Mouse (Mus musculus): ENCODE measurements around the gene Ppt1.
"Not testable (repeated sequence)": the region's sequence is repeated elsewhere in the genome, so short reads cannot be mapped to it uniquely, and the experiment has no call there.

Ppt1 gene

DNA sequence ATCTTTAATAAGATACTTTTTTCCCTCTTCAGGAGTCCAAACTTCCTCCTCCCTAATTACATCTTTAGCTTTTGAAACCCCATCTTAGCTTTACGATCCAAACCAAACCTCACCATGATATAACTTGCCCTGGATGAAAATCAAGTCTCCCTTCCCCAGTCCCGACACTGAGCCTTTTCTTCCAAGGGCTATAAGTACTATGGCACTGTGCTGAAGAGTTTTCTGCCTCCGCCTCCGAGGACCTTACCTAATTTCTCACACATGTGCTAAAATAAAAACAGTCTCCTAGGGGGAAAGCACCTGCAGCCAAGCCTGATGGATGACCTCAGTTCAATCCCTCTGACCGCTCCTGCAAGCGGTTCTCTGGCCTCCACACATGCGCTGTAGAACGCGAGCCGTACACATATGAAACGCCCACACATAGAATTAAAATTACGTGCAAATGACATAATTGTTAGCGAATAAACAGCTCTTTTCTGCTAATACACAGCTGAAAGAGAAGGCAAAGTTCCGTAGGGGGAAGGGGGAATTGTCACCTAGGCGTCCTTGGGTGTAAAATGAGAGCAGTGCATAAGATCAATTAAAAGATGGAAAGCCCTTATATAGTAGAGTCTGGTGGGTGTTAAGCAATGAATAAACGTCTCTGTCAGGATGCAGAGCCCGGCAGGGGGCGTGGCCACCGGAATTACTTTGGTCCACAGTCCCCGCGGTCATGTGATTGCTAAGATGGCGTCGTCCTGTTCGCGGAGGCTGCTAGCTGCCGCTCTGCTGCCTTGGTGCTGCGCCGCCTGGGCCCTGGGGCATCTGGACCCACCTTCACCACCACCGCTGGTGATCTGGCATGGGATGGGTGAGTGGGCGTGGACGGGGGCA is at the start of gene Ppt1:
Gene Ppt1 (plus strand): TSS at position 713 of the 873 bp plus-strand sequence.
- DNase-seq (ENCODE audit: inconsistent ontology term), result peak; percentile 93

DNA sequence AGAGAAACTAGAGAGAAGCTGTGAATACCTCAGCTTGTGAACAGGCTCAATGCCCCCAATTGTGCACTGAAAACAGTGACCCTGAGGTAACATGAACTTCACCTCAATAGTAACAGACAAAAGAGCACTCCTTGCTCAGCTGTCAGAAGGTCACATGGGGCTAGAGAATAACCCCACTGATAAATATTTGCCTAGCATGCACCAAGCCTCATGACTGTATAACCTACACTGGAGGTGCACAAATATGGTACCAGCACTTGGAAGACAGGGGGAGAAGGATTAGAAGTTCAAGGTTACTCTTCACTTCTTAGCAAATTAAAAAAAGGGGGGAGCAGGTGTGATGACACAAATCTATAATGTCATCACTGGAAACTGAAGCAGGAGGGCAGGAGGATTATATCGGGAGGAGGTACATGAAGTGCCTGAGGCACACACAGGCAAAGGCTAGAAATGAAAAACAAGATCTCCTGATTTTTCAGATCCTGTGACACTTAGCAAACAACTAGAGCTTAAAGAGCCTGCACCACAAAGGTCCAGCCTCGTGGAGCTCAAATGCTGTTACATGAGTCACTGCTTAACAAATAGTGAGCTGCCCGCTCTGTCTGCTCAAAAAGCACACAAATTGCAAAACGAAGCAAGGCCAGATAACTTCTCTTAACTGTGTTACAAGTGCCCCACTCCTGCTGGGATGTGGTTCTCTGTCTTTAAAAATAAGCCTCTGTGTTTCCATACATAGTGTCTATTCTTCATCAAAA is 46.5 kb upstream of the Ppt1 start:
- DNase-seq (ENCODE audit: inconsistent ontology term), result no peak

DNA sequence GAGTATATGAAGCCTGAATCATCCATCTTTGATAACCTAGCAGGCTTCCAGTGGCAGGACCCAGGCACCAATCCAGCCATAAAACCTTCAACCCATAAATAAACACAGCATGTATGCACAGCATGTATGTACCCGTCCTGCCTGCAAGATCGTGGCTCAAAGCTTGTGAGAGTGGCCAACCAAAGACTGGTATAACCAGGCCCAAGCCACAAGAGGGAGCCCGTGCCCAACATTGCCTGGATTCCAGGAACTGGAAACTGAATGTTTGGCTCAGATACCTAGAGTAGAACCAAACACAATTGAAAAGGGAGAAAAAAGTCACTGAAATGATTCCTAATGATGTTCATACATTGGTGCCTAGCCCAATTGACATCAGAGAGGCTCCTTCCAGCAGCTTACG is 27.9 kb upstream of the Ppt1 start:
- peak; percentile 65 for DNase-seq (ENCODE audit: inconsistent ontology term)

DNA sequence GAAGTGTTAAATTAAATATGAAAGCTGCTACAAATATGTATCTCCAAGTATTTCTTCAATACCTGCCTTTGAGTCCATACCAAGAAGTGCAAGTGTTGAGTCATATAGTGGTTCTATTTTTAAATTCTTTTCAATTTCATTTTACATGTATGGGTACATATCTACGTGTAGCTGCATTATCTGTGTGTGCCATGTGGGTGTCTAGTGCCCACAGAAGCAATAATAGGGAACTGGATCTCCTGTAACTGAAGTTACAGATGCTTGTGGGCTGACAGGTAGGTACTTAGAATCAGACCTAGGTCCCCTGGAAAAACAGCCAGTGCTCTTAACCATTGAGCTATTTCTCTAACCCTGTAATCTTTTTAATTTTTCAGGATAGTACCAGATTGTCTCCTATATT is 24.9 kb upstream of the Ppt1 start:
- no peak for DNase-seq (ENCODE audit: inconsistent ontology term)

DNA sequence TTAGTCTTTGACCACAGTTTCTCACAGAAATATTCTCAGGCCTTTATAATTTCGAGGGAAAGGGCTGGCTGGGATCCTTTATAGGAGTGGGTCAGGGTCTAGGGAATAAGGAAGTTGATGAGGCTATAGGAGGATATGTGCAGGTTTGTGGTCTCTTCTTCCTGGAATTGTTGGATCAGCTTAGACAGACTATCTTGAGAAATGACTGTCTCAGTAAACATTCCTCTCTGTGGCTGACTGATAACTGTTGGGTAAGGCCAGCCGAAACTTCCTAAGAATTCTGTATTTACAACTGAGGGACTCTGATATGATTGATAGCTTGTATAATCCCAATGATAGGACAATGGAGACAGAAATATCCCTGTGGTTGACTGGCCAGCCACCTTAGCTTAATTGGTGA is 24.2 kb upstream of the Ppt1 start:
- DNase-seq (ENCODE audit: inconsistent ontology term), result no peak

DNA sequence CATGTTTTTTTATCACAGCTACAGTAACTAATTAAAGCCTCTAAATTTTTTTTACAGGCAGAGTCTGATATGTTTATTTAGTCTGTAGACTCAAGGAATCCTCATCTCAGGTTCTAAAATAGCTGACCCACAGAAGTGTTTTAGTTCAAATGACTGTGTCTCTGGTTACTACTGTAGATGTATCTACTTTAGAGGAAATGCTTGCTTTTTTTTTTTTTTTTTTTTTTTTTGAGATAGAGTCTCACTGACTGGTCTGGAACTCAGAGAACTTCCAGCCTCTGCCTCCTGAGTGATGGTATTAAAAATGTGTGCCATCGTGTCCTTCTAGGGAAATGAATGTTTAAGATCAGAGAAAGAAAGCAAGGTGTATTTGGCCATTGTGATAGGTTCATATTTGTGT is 19.8 kb upstream of the Ppt1 start:
- no peak for DNase-seq (ENCODE audit: inconsistent ontology term)

DNA sequence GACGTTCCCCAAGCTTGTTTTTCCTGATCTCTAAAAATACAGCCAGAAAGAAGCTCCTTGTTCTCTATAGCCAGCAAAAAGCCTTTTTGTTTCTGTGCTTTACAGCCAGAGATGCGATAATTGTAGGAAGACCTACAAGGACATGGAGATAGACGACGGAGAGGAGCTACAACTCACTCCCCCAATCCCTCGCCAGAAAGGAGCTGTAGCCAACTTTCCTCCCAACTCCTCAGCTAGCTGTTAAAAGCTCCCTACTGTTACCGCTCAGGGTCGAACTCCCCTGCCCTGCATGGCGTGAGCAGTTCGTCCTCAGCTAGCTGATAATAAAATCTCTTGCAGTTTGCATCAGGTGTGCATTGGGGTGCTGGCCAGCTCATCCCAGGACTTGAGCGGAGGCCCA is 15.1 kb upstream of the Ppt1 start:
- not testable (repeated sequence) for DNase-seq (ENCODE audit: inconsistent ontology term)

DNA sequence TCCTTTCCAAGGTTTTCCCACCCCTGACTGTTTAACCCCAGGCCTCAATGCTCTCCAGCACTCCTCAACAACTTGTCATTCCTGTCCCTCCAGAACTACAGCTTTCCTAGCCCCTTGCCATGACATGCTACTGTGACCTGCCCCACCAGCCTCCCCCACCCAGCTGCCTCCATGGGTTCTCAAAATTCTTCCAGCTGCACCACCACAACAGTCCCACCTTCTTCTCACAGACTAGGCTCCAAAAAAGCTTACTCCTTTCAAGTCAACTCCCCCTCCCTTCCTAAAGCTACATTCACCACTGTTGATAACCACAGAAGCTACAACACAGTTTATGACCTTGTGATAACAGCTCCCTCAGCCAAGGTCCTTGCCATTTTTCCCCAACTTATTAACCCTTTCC is 8.4 kb upstream of the Ppt1 start:
- no peak for DNase-seq (ENCODE audit: inconsistent ontology term)

DNA sequence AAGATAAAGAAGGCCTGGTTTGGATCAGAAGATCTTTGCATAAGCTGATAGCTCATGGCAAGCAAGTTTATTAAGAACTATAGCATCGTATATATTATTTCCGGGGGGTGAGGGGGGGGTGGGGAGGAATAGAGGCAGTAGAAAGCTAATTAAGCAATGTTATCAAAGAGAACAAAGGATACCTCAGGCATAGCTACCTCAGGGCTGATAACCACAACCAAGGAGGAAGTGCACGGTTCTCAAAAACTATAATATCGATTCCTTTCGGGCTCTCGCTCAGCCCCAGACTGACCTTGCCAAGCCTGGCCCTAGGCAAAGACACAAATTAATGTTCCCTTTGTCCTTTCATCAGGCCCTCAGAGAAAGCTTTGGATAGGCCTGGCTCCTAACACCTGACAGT is 6.7 kb upstream of the Ppt1 start:
- no peak for DNase-seq (ENCODE audit: inconsistent ontology term)

DNA sequence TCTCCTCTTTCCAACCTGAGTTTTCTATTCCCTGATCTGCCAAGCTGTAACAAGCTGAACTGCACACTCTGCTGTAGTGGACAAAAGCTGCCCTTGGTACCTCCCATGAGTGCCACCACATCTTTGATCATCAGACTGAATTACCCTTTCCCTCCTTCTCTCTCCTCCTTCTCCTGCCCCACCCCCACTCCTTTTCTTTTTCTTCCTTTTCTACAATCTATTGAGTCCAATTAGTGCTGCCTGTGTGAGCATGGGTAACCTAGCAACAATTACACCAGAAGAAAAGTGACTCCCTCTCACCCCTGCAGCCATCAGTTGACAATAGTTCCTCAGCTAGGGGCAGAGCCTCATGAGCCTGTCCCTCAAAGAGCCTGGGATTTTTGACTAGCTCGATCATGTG is 4.2 kb upstream of the Ppt1 start:
- DNase-seq (ENCODE audit: inconsistent ontology term), result no peak

DNA sequence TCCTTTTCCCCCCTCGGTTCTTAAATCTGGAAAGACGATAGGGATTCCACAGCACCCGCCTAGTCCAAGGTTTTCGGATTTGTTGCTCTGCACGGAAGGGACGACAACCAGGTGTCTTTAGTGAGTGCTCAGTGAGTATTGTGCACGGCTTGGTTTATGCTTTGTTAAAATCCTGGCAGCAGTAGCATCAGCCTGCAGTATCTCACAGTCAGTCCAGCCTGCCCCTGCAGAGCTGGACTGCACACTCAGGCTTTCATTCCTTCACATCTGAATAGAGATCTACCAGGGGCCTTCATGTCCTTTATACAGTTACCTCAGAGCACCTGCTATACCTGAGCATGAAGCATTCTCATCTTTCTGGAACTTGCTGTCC is 347 bp downstream of the Ppt1 start:
- DNase-seq (ENCODE audit: inconsistent ontology term), result no peak

DNA sequence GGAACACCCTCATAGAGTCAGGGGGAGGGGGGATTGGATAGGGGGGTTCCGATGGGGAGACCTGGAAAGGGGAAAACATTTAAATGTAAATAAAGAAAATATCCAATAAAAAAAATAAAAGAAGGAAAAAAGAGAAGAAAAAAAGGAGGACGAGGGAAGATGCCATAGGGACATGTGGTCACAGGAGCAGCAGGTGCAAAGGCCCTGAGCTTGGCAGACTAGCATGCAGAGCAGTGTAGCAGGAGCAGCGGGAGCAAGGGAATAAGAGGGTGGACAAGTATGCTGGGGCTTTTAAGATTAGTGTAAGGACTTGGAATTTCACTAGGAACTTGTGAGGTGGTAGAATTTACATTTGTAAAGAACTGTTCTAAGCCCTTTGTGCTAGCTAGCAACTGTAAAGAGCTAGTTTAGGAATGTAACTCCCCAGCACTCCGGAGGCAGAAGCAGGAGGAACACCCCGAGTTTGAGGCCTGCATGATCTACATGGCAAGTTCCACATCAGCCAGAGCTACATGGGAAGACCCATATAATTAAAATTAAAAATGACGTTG is 1.2 kb downstream of the Ppt1 start:
- no peak for DNase-seq (ENCODE audit: inconsistent ontology term)

DNA sequence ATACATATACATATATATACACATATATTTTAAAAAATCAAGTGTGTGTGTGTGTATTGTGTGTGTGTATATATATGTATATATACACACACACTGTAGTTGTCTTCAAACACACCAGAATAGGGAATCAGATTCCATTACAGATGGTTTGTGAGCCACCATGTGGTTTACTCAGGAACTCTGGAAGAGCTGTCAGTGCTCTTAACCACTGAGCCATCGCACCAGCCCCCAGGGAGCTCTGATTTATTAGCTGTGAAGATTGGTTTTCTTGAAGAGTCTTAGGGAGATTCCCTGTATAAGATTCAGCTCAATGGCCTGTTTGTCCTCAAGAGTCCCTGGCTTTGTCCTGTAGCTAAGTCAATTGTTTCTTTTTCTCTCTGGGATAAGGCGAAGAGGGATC is 2.0 kb downstream of the Ppt1 start:
- DNase-seq (ENCODE audit: inconsistent ontology term), result peak; percentile 46

DNA sequence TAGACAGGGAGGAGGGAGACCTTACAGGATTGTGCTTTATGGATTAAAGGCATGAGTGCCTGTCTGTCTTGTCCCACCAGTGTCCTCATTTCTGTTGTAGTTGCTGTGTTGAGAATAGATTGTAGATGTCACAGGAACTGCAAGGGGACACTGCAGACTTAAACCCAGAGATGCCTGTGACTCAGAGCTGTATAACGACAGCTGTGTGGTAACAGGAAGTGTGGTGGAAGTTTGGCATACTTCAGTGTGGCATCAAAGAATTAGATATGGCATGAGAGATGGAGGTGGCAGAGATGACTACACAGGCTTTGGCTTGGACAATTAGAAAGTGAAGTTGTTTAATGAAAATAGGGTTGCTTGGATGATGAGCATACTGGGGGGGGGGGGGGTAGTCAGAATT is 2.4 kb downstream of the Ppt1 start:
- DNase-seq (ENCODE audit: inconsistent ontology term), result peak; percentile 62

DNA sequence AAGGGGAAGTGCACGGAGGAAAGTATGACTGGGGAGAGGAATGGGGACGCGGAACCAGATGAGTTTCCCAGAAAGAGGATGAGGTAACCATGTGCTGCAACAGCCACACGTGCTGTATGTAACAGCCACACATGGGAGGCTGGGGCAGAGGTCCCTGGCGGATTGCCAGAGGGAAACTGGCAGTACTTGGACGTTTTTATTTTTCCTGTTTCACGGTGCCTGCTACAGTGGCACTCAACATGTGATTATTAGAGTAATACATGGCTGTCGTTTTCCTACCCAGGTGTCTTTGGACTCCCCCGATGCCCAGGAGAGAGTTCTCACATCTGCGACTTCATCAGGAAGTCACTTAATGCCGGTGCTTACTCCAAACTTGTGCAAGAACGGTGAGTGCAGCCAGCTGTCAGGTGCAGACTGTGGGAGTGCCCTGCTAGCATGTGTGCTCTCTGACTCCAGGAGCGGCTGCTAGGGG is 12.1 kb downstream of the Ppt1 start:
- DNase-seq (ENCODE audit: inconsistent ontology term), result no peak

DNA sequence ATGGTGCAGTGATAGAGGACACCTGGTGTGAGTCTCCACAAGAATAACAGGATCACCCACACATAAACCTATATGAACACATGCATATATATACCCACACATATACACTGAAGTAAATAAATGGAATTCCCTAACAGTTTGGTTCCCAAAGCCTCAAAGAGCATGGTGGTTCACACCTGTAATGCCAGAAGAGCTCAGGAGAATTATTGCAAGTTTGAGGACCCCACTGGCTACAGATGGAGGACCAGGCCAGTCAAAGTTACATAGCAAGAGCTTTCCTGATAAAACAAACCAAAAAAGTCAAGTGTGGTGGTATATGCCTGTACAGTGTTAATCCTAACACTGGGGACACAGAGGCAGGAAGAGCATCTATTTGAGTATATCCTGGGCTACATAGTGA is 15.5 kb downstream of the Ppt1 start:
- DNase-seq (ENCODE audit: inconsistent ontology term), result no peak

DNA sequence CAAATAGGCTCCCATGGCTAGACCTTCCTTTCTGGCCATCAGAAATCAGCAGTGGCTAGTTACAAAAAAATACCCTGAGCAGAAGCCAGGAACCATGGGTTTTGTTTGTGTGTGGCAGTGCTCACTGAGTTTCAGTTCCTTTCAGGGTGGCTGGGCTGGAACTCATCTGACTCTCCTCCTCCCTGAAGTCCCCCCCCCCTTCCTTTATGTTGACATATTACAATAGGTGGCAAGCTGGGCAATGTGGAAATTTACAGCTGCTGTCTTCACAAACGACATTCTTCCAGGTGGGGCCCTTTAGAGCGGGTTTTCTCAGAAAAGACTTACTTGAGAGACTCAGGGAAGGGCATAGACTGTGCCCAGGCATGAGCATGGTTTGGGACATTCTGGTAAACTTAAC is 17.6 kb downstream of the Ppt1 start:
- no peak for DNase-seq (ENCODE audit: inconsistent ontology term)

DNA sequence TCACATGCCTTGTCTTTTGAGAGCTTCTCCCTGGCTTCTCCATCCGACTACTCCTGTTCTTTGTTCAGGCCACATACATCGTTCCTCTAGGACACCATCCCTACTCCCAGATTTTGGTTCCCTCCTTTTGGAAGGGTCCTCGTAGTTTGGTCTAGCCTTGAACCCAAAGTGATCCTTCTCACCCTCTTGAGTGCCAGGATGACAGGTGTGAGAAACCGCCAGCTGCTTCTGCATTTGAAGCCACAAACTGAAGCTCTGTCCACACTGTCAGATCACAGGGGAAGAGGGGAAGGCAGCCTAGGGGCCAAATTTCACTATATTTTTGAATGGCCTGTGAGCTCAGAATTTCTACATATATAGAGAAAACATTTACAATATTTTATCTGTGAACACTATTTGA is 18.7 kb downstream of the Ppt1 start:
- DNase-seq (ENCODE audit: inconsistent ontology term), result no peak

DNA sequence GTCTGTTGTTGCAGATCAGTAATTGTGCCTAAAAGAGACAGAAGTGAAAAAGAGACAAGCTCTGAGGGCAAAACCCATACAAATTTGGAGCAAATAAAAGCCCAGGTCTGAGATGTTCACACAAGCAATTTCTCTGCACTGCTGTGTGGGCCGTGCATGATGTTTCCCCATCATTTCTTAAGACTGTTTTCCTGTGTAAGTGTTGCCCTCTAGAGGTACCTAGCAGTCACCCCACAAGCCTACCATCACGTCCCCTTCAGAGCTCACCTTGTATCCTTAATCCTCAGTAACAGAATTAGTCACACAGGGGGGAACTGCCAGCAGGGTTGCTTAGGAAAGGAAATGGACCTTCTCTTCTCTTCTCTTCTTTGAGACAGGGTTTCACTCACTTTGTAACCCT is 21.9 kb downstream of the Ppt1 start:
- no peak for DNase-seq (ENCODE audit: inconsistent ontology term)

DNA sequence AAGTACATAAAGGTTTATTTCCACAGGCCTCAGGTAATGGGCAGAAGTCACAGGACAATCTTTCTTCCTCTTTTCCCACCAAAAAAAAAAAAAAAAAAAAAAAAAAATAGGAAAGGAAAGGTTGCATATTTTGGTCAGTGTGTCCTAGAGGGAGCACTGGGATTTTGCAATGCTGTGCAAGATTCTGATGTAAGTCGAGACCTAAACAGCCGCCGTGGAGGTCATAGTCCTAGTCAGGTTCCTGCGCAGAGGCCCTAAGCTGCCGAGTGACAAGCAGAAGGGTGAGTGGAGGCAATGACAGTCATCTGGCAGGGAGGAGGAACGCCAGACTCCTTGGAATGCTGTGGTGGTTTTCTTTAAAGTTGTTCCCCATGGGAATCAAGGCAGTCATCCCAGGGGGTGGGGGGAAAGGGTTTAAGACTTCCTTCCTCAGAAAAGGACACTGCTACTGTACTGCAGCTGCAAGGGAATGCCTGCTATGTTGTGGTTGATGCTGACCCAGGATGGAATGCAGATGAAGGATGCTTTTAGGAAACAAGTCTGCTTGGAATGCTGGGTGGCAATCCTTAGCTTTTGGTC is 23.1 kb downstream of the Ppt1 start:
- peak; percentile 91 for DNase-seq (ENCODE audit: inconsistent ontology term)

DNA sequence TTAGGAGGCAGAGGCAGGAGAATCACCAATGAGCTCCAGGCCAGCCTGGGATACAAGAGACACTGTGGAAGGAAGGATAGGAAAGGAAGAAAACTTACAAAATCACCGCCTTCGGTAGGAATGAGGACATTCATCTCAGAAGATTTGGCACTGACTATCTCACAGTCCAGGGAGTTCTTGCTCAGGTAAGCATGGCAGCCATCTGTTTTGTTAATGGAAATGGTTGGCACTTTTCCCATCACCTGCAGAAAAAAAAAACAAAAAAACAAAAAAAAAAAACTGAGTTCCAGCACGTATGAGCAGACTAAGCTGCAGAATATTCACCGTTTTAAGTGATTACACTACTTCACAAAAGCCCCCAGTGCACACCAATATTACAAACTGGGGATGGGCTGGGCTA is 25.8 kb downstream of the Ppt1 start:
- DNase-seq (ENCODE audit: inconsistent ontology term), result no peak

DNA sequence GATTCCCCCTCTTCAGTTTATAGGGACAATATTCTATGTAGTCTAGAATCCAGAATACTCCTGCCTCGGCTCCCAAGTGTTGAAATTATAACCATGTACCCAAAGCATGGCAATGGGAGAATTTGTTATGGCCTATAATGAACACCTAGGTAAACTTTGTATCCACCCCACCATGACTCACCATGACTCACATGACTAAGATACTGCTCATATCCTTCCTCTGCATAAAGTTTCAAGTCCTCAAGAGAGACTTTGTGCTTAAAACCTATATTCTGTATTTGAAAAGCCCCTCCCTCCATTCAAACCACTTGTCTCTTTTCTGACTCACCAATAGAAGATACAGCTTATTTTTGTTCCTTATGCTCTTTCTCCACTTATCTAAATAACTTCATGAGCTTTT is 32.0 kb downstream of the Ppt1 start:
- no peak for DNase-seq (ENCODE audit: inconsistent ontology term)

DNA sequence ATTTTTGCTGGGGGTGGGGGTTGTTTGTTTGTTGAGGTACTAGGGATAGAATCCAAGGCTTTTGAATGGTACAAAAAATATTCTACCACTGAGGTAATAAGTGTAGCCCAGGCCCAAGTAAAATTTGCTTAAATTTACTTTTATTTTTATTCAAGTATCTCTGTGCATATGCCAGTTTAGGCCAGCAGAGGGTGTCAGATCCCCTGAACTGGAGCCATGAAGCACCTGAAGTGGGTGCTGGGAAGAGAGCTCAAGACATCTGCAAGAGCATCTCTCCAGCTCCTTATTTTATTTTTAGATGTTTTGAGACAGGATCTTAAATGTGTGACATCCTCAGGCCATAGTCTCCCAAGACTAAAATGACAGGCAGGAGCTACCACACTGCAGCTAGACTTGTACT is 34.0 kb downstream of the Ppt1 start:
- DNase-seq (ENCODE audit: inconsistent ontology term), result no peak

Measured in Muller cell, postnatal 12 days (primary cell).